Mouse (Mus musculus) liver, postnatal 0 days (tissue): ENCODE data around the gene Calm5.

Experiments used
- CTCF ChIP-seq: sonication (generic); IDR thresholded peaks from 2 replicates; pipeline ENCODE4 v1.5.1; 2016; ENCODE audit warnings: antibody characterized with exemption, low read depth
- EP300 ChIP-seq: IDR thresholded peaks from 2 replicates; pipeline ENCODE4 v1.6.1; 2016; ENCODE audit warnings: antibody characterized with exemption, low read depth, mild to moderate bottlenecking

GRCm38 (mm10) chr13:3805638-3806037 is 48.3 kb upstream of the Calm5 start:
- TF ChIP-seq CTCF, result no peak
- no peak for TF ChIP-seq EP300
